Comparison of ENCODE assay signal across 18 mouse cellular contexts in the genomic region with DNA sequence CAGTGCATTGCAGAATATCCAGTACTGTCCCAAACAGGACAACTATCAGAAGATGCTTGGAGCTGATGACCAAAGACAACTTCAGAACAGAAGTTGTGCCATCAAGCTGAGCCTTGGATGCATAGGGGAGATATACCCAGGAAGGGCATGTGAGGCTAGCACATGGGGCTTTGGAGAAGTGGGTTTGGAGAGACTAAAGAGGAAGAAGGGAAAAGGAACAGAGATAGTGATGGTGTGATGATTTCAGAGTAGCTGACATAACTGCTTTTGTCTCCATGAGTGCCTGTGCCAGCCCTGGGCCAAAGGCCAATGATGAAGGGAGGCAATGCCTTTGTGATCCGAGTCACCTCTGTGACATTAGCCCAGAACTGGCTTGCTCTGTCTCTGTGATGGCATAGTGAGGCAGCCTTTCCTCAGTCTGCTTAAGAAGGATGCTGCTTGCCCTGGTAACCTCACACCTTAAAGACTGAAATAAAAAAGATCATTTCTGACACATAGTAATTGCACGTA.
DNase-seq lines count a peak whose midpoint lies in the region; ATAC-seq lines count a peak whose summit lies in the region.
"Had no signal": no experiment of that assay in that cellular context is flagged by ENCODE, and none has a peak within 500 bp of the region (broad histone marks: within the 10 kb centered on the region; RNA-seq: fewer than 3 reads in every experiment).

No protein-coding gene starts in this region.

- H3K4me1 ChIP-seq in forebrain, embryonic 10.5 days = peaks cover 23% of the 10 kb centered on the region
- H3K4me1 ChIP-seq: embryonic facial prominence, embryonic 12.5 days; heart, embryonic 10.5 days; intestine, embryonic 15.5 days had no signal

- DNase-seq in cerebellum, postnatal 36 days = peak; percentile 12 to 28
- DNase-seq in cerebellum, adult 11-12 months = no peak
- peak; percentile 14 for DNase-seq in left cerebral cortex, postnatal 4 days
- no peak for DNase-seq in left cerebral cortex, adult 9 months (ENCODE audit: low spot score in 2 of 2)
- no peak for DNase-seq in forebrain, embryonic 10.5 days (ENCODE audit: extremely low spot score, low spot score)
- no peak for DNase-seq in adrenal gland, postnatal 10 days
- DNase-seq: adrenal gland, adult 2 months; adrenal gland, postnatal 36 days; gastrocnemius, postnatal 10 days; heart, postnatal 10 days; kidney, adult 18-20 months had no signal

- intact Hi-C loops in left cerebral cortex, postnatal 4 days (cut with DNase I) = no loop called here

- H3K9me3 ChIP-seq in forebrain, embryonic 10.5 days = no peaks in the 10 kb centered on the region
- H3K9me3 ChIP-seq: embryonic facial prominence, embryonic 12.5 days; forebrain, embryonic 12.5 days; heart, embryonic 10.5 days; intestine, embryonic 15.5 days had no signal

- no peaks in the 10 kb centered on the region for H3K27me3 ChIP-seq in forebrain, embryonic 10.5 days (ENCODE audit: poor library complexity, severe bottlenecking)
- H3K27me3 ChIP-seq: embryonic facial prominence, embryonic 12.5 days; forebrain, embryonic 12.5 days; intestine, embryonic 15.5 days had no signal

- WGBS in forebrain, embryonic 10.5 days = 83% methylated on average over 2 of the region's 2 CpGs

- H3K27ac ChIP-seq in forebrain, embryonic 10.5 days = no peak overlapping the region
- H3K27ac ChIP-seq: embryonic facial prominence, embryonic 12.5 days; forebrain, embryonic 12.5 days; heart, embryonic 10.5 days; hindbrain, embryonic 14.5 days; intestine, embryonic 15.5 days had no signal

- H3K36me3 ChIP-seq in forebrain, embryonic 10.5 days (replicated peaks) = no peaks in the 10 kb centered on the region
- H3K36me3 ChIP-seq: embryonic facial prominence, embryonic 12.5 days; forebrain, embryonic 12.5 days; heart, embryonic 10.5 days; intestine, embryonic 15.5 days had no signal

- H3K4me3 ChIP-seq in forebrain, embryonic 10.5 days = no peak overlapping the region
- H3K4me3 ChIP-seq: embryonic facial prominence, embryonic 12.5 days; forebrain, embryonic 12.5 days; heart, embryonic 10.5 days; intestine, embryonic 15.5 days had no signal

- peak; percentile 93 for ATAC-seq in granulocyte monocyte progenitor cell, adult 5-6 weeks (replicated peaks; ENCODE audit: poor library complexity, severe bottlenecking)
- ATAC-seq: forebrain, embryonic 16.5 days; intestine, embryonic 15.5 days had no signal

Comparison
In these comparisons a context has a peak if more than half of its experiments do, and no peak if none do; other contexts are left out.
1. DNase-seq: peak in cerebellum, postnatal 36 days (2 of 2) and left cerebral cortex, postnatal 4 days (single experiment); none in cerebellum, adult 11-12 months (single experiment), left cerebral cortex, adult 9 months (0 of 2), forebrain, embryonic 10.5 days (single experiment) and adrenal gland, postnatal 10 days (single experiment).